Mouse (Mus musculus) ES-Bruce4 (cell line): ENCODE data around the gene Brd4.

ENCODE experiments used
- CTCF ChIP-seq: IDR thresholded peaks from one replicate; pipeline ENCODE4 v1.8.1; 2011; ENCODE audit warnings: low read depth, low read length
- EP300 ChIP-seq: IDR thresholded peaks from 2 replicates; pipeline ENCODE4 v1.6.1; 2011; ENCODE audit warnings: low read depth, low read length; ENCODE audit not compliant: insufficient read depth
- POLR2A ChIP-seq: IDR thresholded peaks from one replicate; pipeline ENCODE4 v1.8.1; 2011; ENCODE audit warnings: low read length; ENCODE audit not compliant: insufficient read depth

DNA sequence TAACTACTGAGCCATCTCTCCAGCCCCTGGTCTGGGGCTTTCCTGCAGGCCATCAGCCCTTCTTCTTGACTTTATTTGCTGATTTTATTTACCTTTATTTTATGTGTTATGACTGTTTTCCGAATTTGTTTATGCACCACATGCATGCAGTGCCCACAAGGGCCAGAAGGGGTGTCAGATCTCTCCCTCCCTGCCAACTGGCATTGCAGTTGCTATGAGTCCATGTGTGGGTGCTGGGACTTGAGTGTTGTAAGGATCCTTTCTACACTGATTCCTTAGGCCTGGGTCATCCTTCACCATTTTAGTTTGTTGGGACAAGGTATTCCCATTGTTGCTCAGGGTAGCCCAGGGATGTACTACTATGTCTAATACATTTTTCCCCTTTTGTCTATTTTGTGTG is 13.6 kb upstream of the Brd4 start:
- no peak for TF ChIP-seq POLR2A
- TF ChIP-seq CTCF, result peak; percentile 3
- TF ChIP-seq EP300, result no peak
